Mouse (Mus musculus): Measurements from ENCODE around the gene Rps6ka4. TPM values are rescaled to one million over a fixed set of nuclear protein-coding genes. Genes with fewer than 3 reads are reported as not detected.

The Rps6ka4 gene
- total RNA-seq, 2 experiments from 2014 or later: 32.0 to 34.7 TPM

Small RNA genes within 50 kb of the gene (microRNA-seq; reads per million reads assigned to microRNA genes)
- 0 reads per million in 2 experiments for gene Mir5046

Other genes starting within 250 kb of the Rps6ka4 start
- 10 to 100 TPM in 1 of 2 experiments, 1 to 10 TPM in 1; 7.5 to 11.9 TPM for gene Ccdc88b, start 17.6 kb upstream of the Rps6ka4 start, total RNA-seq (2021)
- 10 to 100 TPM; 40.7 to 43.9 TPM for gene Trmt112, start 69.1 kb upstream of the Rps6ka4 start, total RNA-seq (2021)
- 100 to 1,000 TPM; 384 to 436 TPM for gene Prdx5, start 69.5 kb upstream of the Rps6ka4 start, total RNA-seq (2021)
- 10 to 100 TPM; 56.2 to 57.7 TPM for gene Esrra, start 81.2 kb upstream of the Rps6ka4 start, total RNA-seq (2021)
- gene Catsperz, start 84.7 kb upstream of the Rps6ka4 start, total RNA-seq (2021): 10 to 100 TPM; 11.0 to 12.1 TPM
- 10 to 100 TPM; 18.4 to 20.2 TPM for gene Kcnk4, start 93.9 kb upstream of the Rps6ka4 start, total RNA-seq (2021)
- 10 to 100 TPM; 42.7 to 44.5 TPM for gene Bad, start 101.2 kb upstream of the Rps6ka4 start, total RNA-seq (2021)
- gene Gpr137, start 101.8 kb upstream of the Rps6ka4 start, total RNA-seq (2021): 100 to 1,000 TPM; 103 to 106 TPM
- 10 to 100 TPM; 63.3 to 69.8 TPM for gene Ppp1r14b, start 134.3 kb upstream of the Rps6ka4 start, total RNA-seq (2021)
- 10 to 100 TPM; 14.8 to 16.0 TPM for gene Plcb3, start 135.8 kb upstream of the Rps6ka4 start, total RNA-seq (2021)
- gene Fkbp2, start 139.9 kb upstream of the Rps6ka4 start, total RNA-seq (2021): 10 to 100 TPM; 88.6 to 93.9 TPM
- gene Vegfb, start 147.0 kb upstream of the Rps6ka4 start, total RNA-seq (2021): 10 to 100 TPM; 83.2 to 85.2 TPM
- gene Dnajc4, start 151.9 kb upstream of the Rps6ka4 start, total RNA-seq (2021): 10 to 100 TPM; 21.9 to 23.5 TPM
- 10 to 100 TPM; 13.5 to 14.9 TPM for gene Nudt22, start 155.5 kb upstream of the Rps6ka4 start, total RNA-seq (2021)
- 10 to 100 TPM; 16.1 to 18.8 TPM for gene Trpt1, start 155.5 kb upstream of the Rps6ka4 start, total RNA-seq (2021)
- 1 to 10 TPM; 4.3 to 4.6 TPM for gene Fermt3, start 178.8 kb upstream of the Rps6ka4 start, total RNA-seq (2021)
- 100 to 1,000 TPM; 169 to 202 TPM for gene Stip1, start 199.3 kb upstream of the Rps6ka4 start, total RNA-seq (2021)
- gene Macrod1, start 216.2 kb upstream of the Rps6ka4 start, total RNA-seq (2021): 10 to 100 TPM; 16.4 to 22.0 TPM